Mouse (Mus musculus) heart, embryonic 12.5 days (tissue): Measurements from ENCODE around the gene 3110040M04Rik. TPM values are rescaled to one million over a fixed set of nuclear protein-coding genes. Genes with fewer than 3 reads are reported as not detected.
A peak's percentile ranks its signal among the peaks of the same experiment; 100 is the strongest.
"Not testable (repeated sequence)": the region's sequence is repeated elsewhere in the genome, so short reads cannot be mapped to it uniquely, and the experiment has no call there.

Experiments used
- ATAC-seq: fragments of 200-750 bp; cut with Nextera tagmentation; 2 replicates; pipeline ENCODE4 v1.8.0; 2017; ENCODE audit warnings: moderate TSS enrichment, moderate library complexity; ENCODE audit not compliant: insufficient number of reproducible peaks, low FRiP score
- H3K27ac ChIP-seq: fragments of 300-500 bp; sonication (generic); 2 replicates; pipeline ENCODE4 v1.5.1; 2016; ENCODE audit warnings: mild to moderate bottlenecking, moderate library complexity; ENCODE audit not compliant: poor library complexity, severe bottlenecking
- H3K27me3 ChIP-seq: fragments of 300-500 bp; sonication (generic); replicated peaks from 2 replicates; pipeline ENCODE4 v1.6.1; 2016; ENCODE audit warnings: mild to moderate bottlenecking, moderate library complexity
- H3K36me3 ChIP-seq: fragments of 300-500 bp; sonication (generic); 2 replicates; pipeline ENCODE4 v1.6.1; 2016; ENCODE audit warnings: mild to moderate bottlenecking, moderate library complexity
- H3K4me1 ChIP-seq: fragments of 300-500 bp; sonication (generic); replicated peaks from 2 replicates; pipeline ENCODE4 v1.6.1; 2016; ENCODE audit warnings: mild to moderate bottlenecking
- H3K4me2 ChIP-seq: fragments of 300-500 bp; sonication (generic); 2 replicates; pipeline ENCODE4 v1.6.1; 2016; ENCODE audit warnings: mild to moderate bottlenecking, moderate library complexity
- H3K4me3 ChIP-seq: fragments of 300-500 bp; sonication (generic); 2 replicates; pipeline ENCODE4 v1.5.1; 2016; ENCODE audit warnings: mild to moderate bottlenecking
- H3K9ac ChIP-seq: fragments of 300-500 bp; sonication (generic); 2 replicates; pipeline ENCODE4 v1.6.1; 2016; ENCODE audit warnings: mild to moderate bottlenecking, moderate library complexity
- H3K9me3 ChIP-seq: fragments of 300-500 bp; sonication (generic); replicated peaks from 2 replicates; pipeline ENCODE4 v1.6.1; 2016; ENCODE audit warnings: mild to moderate bottlenecking, moderate library complexity
- WGBS: fragments of 180-500 bp; shearing (Covaris S2); methylation state at CpG from one replicate; pipeline ENCODE4 v1.1.7; 2016; 5-methylcytosine and 5-hydroxymethylcytosine counted together
- polyA plus RNA-seq: library from polyadenylated mRNA; unstranded; fragments of >200 nt; fragmentation: Nextera tagmentation; extraction: Ambion mirVana; gene quantifications from 2 replicates; pipeline ENCODE4 v1.2.1, GENCODE M21; 2016

The 3110040M04Rik gene
- polyA plus RNA-seq, 1 experiment from 2014 or later = 0.55 TPM

GRCm38 (mm10) chr1:151171572-151172461 lies 32.1 kb upstream of the 3110040M04Rik start:
- Histone ChIP-seq H3K4me1 (peaks cover 10% of the 10 kb centered on the region), H3K9me3 (no peaks in the 10 kb centered on the region), H3K36me3 (no peaks in the 10 kb centered on the region), H3K27ac (no peak overlapping the region), H3K4me3 (no peak overlapping the region), H3K4me2 (no peak overlapping the region), H3K27me3 (no peaks in the 10 kb centered on the region), H3K9ac (no peak overlapping the region)
- ATAC-seq = no peak
- WGBS = 74% methylated on average over 2 of the region's 2 CpGs

DNA sequence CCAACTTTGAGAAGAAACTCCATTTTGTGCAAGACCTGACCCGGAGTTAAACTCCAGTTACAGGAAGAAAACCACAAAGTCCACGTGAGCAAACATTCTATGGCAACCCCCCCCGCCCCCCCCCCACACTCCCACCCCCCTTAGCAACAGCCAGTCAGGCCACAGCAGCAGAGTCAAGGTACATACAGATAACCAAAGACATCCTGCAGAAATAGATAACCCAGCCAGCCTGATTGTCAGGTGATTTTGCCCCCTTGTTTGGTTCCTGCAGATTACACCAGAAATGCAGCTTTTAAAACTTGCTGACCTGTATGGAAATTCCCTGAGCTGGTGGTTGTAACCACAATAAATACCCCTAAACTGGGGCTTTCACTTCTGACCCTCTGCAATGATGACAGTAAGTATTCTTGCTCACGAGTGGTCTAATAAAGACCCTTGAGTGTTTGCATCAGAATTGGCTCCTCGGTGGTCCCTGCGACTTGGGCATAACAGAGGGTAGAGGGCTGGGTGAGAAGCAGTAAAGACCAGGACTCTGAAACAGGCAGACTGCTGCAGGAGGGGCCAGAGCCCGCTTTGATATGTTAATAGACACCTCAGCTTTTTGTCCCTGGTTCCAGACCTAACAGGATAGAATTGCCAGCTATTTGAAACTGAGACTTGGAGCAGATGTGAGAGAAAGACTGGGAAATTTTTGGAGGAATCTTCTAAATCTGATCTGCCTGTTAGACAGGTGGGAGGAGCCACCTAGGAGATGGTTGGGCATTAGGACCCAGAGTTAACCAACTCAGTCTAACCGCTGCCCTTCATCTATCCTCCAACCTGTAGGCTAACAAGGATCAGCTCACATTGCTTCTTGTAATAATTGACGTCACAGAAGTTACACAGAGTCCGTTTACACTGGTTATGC lies 26.6 kb upstream of the 3110040M04Rik start:
- peak; percentile 91 for ATAC-seq
- 14% methylated on average over 10 of the region's 10 CpGs for WGBS
- H3K9me3 ChIP-seq = no peaks in the 10 kb centered on the region
- peak overlapping the region; percentile 24 for H3K4me3 ChIP-seq
- H3K27me3 ChIP-seq = no peaks in the 10 kb centered on the region
- peaks cover 11% of the 10 kb centered on the region for H3K4me1 ChIP-seq
- H3K9ac ChIP-seq = no peak overlapping the region
- H3K36me3 ChIP-seq = no peaks in the 10 kb centered on the region
- H3K4me2 ChIP-seq = peak overlapping the region; percentile 51
- peak overlapping the region; percentile 6 for H3K27ac ChIP-seq

GRCm38 (mm10) chr1:151177937-151178271 lies 26.0 kb upstream of the 3110040M04Rik start:
- Histone ChIP-seq H3K4me3 (peak overlapping the region; percentile 24), H3K9ac (no peak overlapping the region), H3K27ac (peak overlapping the region; percentile 6; the same call in 1 of the 2 replicates), H3K4me1 (peaks cover 11% of the 10 kb centered on the region), H3K27me3 (no peaks in the 10 kb centered on the region), H3K9me3 (no peaks in the 10 kb centered on the region), H3K36me3 (no peaks in the 10 kb centered on the region), H3K4me2 (peak overlapping the region; percentile 51)
- ATAC-seq = peak; percentile 57; the same call in 1 of the 2 replicates
- WGBS = 19% methylated on average over 4 of the region's 4 CpGs

DNA sequence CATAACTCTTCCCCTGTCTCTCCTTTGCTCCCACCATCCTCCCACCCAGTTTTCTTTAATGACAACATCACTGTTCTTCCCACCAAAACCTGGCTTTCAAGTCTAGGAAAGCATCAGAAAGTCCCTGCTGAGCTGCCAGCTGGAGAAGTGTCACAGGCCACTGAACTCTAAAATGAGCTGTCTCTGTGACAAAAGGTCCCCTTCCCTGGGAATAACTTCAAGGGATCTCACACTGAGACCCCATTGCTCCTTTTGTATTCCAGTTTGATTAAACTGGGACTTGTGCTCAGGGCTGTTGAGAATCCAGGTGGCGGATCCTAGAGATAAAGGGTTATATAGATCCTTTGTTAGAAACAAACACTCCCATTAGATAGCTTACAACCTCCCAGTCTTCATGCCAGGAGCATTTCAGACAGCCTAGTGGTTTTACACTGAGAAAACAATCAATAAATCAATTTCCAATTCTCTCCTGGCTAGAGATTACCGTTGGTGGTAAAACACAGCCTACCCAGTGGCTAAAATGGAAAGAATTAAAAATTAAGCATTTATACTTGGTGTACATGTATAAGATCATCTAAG lies 25.3 kb upstream of the 3110040M04Rik start:
- no peaks in the 10 kb centered on the region for H3K36me3 ChIP-seq
- H3K4me2 ChIP-seq = no peak overlapping the region
- no peak overlapping the region for H3K27ac ChIP-seq
- peaks cover 11% of the 10 kb centered on the region for H3K4me1 ChIP-seq
- ATAC-seq = no peak
- H3K9me3 ChIP-seq = no peaks in the 10 kb centered on the region
- 70% methylated on average over 2 of the region's 2 CpGs for WGBS
- no peaks in the 10 kb centered on the region for H3K27me3 ChIP-seq
- no peak overlapping the region for H3K9ac ChIP-seq
- no peak overlapping the region for H3K4me3 ChIP-seq

DNA sequence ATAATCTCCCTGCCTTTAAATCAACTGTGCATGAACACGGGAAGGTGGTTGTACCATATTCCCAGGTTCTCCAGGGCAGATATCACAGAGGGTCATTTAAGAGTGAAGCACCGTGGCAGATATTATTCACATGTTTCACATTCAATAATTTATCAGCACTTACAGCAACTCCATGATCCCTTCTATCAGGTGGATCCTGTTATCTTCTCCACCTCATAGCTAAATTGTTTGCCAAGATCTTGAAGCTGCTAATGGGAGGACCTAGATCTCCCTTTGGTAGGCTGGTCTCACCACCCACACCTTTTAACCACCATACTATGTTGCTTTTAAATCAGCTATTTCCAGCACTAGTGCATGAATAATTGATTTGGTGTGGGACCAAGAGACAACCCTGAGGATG lies 23.8 kb upstream of the 3110040M04Rik start:
- no peak overlapping the region for H3K4me2 ChIP-seq
- no peak overlapping the region for H3K27ac ChIP-seq
- no peaks in the 10 kb centered on the region for H3K36me3 ChIP-seq
- no peaks in the 10 kb centered on the region for H3K27me3 ChIP-seq
- no peak overlapping the region for H3K9ac ChIP-seq
- H3K4me3 ChIP-seq = no peak overlapping the region
- H3K4me1 ChIP-seq = peaks cover 11% of the 10 kb centered on the region
- H3K9me3 ChIP-seq = no peaks in the 10 kb centered on the region
- no peak for ATAC-seq
- 77% methylated on average over 2 of the region's 2 CpGs for WGBS

- not testable (repeated sequence) for H3K4me3 ChIP-seq, H3K4me2 ChIP-seq, H3K27ac ChIP-seq, H3K27me3 ChIP-seq, H3K4me1 ChIP-seq, ATAC-seq, H3K36me3 ChIP-seq, H3K9ac ChIP-seq, H3K9me3 ChIP-seq
- 100% methylated on average over 1 of the region's 7 CpGs for WGBS
Measured at GRCm38 (mm10) chr1:151182266-151182665, 21.7 kb upstream of the 3110040M04Rik start, which contains the start of gene Gm47985. TSS of gene Gm47985 (plus strand) at chr1:151182537.

DNA sequence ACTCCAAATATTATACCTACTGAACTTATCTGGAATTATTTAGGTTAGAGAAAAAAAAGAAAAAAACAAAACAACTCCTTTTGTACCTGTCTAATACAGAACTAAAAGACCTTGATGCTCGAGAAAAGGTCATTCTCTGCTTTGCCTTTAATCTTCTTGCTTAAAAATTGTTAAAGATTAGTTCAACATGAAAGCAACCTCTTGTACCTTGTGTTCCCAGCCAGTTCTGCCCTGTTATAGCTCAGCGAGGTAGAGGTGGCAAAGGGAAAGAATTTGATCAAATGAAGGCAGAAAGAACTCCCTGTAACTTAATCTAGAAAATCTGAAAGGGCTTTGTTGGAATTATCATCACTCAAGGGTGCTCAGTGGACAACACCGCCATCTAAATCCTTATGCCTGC lies 17.7 kb upstream of the 3110040M04Rik start:
- H3K4me2 ChIP-seq, H3K9me3 ChIP-seq, H3K27me3 ChIP-seq, H3K4me1 ChIP-seq, H3K27ac ChIP-seq, H3K36me3 ChIP-seq, H3K4me3 ChIP-seq, H3K9ac ChIP-seq, ATAC-seq: not testable (repeated sequence)
- 70% methylated on average over 3 of the region's 3 CpGs for WGBS

DNA sequence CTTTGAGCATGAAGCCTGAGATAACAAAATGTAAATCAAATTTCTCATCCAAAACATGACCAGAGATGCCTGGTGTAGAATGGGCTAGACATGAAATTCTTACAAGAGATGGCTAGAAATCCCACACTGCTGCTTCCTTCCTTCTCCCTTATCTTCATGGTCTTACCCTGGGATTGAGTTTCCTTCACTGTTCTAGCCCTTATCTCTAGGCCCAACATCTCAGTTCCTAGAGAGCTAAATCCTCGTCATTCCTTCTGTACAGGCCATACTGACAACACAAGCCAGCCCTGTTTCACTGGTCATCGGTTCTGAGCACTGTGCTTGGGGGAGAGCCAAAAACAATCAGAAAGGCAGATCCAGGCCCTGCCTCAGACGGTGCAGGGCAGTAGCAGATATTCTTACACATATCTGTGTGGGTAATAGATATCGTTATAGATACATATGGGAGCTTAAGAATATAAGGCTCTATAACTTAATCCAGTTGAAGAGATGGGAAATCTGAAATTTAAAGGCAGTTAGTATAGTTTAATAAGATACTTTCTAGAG lies 17.0 kb upstream of the 3110040M04Rik start:
- WGBS = 45% methylated on average over 4 of the region's 4 CpGs
- H3K4me1 ChIP-seq, ATAC-seq: not testable (repeated sequence)

GRCm38 (mm10) chr1:151188469-151188868 lies 15.5 kb upstream of the 3110040M04Rik start:
- no peak overlapping the region for H3K27ac ChIP-seq
- H3K4me2 ChIP-seq = no peak overlapping the region
- H3K4me1 ChIP-seq = no peaks in the 10 kb centered on the region
- no peaks in the 10 kb centered on the region for H3K27me3 ChIP-seq
- no peak overlapping the region for H3K4me3 ChIP-seq
- no peak for ATAC-seq
- H3K36me3 ChIP-seq = no peaks in the 10 kb centered on the region
- H3K9ac ChIP-seq = no peak overlapping the region
- 78% methylated on average over 4 of the region's 4 CpGs for WGBS
- no peaks in the 10 kb centered on the region for H3K9me3 ChIP-seq

More for the DNA sequence above, 17.0 kb upstream of the 3110040M04Rik start:
- not testable (repeated sequence) for H3K36me3 ChIP-seq, H3K4me3 ChIP-seq, H3K27me3 ChIP-seq, H3K9ac ChIP-seq, H3K27ac ChIP-seq, H3K4me2 ChIP-seq, H3K9me3 ChIP-seq

DNA sequence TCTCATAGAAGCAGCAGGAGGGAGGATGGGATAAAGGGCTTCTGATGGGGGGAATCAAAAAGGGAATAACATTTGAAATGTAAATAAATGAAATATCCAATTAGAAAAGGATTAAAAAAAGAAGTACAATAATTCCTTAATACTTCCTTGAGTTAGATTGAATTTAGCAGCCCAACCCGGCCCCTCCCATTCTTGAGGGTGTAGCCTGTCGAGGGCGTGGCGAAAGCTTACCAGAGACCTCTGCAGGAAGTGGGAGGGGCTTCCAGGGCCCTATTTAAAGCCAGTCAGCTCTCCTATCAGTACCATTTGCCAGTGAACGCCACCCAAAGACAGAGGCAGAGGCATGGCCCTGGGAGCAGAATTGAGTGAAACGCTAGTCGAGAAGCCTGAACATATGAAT lies 11.8 kb upstream of the 3110040M04Rik start, which contains the start of gene Gm8947:
TSS of gene Gm8947 (plus strand) at position 302 of the 400 bp plus-strand sequence.
- H3K27me3 ChIP-seq, H3K27ac ChIP-seq, H3K36me3 ChIP-seq, H3K4me3 ChIP-seq, H3K4me1 ChIP-seq, H3K9ac ChIP-seq, H3K4me2 ChIP-seq, H3K9me3 ChIP-seq, ATAC-seq: not testable (repeated sequence)
- WGBS = 100% methylated on average over 1 of the region's 7 CpGs
